Mouse (Mus musculus) urinary bladder, postnatal 10 days (tissue): ENCODE results near the gene Bsg.
"Not testable (repeated sequence)": the region's sequence is repeated elsewhere in the genome, so short reads cannot be mapped to it uniquely, and the experiment has no call there.

Experiments used
- DNase-seq: peaks from one replicate; pipeline ENCODE4 v3.0.0; 2022; ENCODE audit warnings: low spot score

Gene Bsg

DNA sequence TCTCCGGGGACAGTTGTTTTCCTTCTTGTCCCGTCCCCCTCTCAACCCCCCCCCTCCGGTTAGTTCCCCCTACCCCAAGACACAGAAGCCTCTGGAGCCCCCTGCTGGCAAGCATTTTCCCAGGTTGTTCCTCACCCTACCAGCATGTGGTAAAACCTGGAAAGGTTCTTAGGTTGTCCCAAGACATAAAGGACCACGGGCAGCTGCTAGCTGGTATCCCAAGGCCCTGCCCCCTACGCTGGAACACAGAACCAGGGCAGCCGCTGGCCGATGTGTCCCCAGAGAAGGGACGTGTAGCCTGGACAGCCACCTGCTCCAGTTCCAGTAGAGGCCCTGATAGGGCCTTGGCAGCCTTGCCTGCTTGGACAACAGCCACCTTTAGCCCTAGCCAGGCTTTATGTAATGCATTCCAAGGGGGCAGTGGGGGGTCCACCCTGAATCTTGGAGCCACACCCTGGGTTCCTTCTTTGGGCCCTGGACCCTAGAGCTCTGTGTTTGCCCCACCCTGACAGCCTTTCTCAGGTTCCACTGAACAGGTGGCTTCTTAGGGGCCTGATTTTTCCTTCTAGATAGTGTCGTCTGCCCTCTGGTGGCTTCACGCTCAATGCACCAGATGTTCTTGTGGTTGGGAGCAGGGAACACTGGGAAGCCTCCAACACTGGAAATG lies 21.2 kb upstream of the Bsg start:
- no peak for DNase-seq

- DNase-seq: no peak
Measured at GRCm38 (mm10) chr10:79683726-79684640, 20.3 kb upstream of the Bsg start.

- DNase-seq: no peak
Measured at GRCm38 (mm10) chr10:79684770-79685600, 19.3 kb upstream of the Bsg start.

GRCm38 (mm10) chr10:79686219-79686618 lies 18.1 kb upstream of the Bsg start:
- DNase-seq: no peak

DNA sequence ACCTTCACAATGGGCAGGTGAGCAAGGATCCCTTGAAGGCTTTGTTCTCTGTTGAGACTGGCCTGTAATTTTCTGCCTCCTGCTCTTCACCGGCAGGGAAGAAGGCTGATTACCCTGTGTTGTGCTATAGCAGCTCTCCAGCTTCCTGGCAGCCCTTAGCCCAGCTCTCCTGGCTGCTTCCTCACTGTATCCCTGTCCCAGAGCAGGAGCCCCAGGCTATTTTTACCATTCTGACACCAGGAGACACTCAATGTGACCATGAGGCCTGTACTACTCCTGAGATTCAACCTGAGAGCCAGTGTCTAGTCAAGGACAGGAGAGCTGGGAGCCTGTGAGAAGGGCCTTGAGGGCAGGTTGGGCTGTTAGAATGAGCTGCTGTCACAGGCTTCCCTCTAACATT lies 17.6 kb upstream of the Bsg start:
- DNase-seq: no peak

GRCm38 (mm10) chr10:79687513-79687912 lies 16.8 kb upstream of the Bsg start:
- DNase-seq: no peak

- DNase-seq: no peak
Measured at GRCm38 (mm10) chr10:79688720-79689119, 15.6 kb upstream of the Bsg start, which contains the start of gene Gzmm. Gene Gzmm, plus strand, starts transcription at chr10:79689020.

- DNase-seq: no peak
Measured at GRCm38 (mm10) chr10:79689178-79689577, 15.1 kb upstream of the Bsg start.

GRCm38 (mm10) chr10:79691986-79692548 lies 12.2 kb upstream of the Bsg start:
- no peak for DNase-seq

- DNase-seq: no peak
Measured at GRCm38 (mm10) chr10:79693580-79694378, 10.5 kb upstream of the Bsg start.

DNA sequence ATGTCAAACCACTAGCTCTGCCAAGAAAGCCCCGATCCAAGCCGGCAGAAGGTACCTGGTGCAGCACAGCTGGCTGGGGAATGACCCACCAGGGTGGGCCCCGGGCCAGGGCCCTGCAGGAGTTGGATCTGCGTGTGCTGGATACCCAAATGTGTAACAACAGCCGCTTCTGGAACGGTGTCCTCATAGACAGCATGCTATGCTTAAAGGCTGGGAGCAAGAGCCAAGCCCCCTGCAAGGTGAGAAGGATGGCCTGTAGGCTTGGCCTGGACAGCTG lies 10.0 kb upstream of the Bsg start:
- DNase-seq: no peak

DNA sequence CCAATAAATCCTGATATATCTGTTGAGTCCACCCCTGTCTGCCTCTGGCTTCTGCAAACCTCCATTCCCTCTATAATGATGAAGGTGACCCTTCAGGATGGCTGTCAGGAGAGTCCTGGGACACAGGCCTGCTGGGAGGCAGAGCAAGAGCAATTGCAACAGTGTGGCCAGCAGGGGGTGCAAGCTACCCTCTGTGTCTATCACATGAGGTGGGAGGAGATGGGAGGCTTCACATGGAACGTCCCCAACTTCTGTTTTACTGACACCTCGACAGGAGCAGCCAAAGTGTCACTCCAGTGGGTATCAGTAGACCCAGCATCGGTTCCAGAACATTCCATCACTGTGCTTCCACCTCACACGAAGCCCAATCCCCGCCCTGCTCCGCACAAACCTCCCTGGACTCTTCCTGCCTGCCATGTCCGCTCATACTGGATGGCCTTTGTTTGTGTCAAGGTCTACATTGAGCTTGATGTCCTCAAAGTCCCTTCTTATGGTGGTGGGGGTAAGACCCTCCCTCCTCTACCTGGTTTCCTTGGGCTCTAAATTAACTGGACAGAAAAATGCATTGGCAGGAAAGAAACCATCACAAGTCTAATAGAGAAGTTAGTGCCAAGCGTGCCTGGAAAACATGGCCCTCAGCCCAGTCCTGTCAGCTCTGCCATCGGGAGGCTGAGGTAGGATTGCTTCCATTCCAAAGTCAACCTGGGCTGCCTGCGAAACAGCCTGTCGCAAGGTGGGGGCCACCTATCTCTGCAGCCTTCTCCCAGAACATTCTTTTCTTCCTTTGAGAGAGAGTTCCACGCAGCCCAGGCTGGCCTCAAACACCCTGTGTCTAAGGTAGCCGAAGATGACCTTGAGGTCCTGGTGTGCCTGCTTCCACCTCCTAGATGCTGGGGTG lies 8.8 kb upstream of the Bsg start:
- DNase-seq: no peak

- no peak for DNase-seq
Measured at GRCm38 (mm10) chr10:79696129-79696651, 8.1 kb upstream of the Bsg start.

DNA sequence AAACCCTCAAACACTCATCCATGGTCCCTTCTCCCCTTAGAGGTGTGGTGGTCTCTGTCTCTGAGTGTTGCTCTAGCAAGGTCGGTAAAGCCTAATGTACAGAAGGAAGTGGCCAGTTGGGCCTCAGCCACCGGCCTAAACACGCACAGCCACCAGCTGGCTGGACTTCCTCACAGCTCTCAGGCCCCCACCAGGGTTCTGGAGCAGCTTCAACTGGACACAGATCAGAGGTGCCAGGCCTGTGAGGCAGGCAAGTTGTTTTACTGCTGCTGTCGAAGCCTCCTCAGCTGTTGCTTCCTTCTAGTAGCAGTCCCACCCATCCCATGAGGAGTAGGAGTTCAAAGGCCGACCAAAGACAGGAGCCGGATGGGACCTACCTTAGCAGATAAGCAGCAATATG lies 6.4 kb upstream of the Bsg start:
- DNase-seq: no peak

- DNase-seq: no peak
Measured at GRCm38 (mm10) chr10:79698459-79698858, 5.8 kb upstream of the Bsg start.

GRCm38 (mm10) chr10:79700676-79701075 lies 3.6 kb upstream of the Bsg start:
- DNase-seq: no peak

DNA sequence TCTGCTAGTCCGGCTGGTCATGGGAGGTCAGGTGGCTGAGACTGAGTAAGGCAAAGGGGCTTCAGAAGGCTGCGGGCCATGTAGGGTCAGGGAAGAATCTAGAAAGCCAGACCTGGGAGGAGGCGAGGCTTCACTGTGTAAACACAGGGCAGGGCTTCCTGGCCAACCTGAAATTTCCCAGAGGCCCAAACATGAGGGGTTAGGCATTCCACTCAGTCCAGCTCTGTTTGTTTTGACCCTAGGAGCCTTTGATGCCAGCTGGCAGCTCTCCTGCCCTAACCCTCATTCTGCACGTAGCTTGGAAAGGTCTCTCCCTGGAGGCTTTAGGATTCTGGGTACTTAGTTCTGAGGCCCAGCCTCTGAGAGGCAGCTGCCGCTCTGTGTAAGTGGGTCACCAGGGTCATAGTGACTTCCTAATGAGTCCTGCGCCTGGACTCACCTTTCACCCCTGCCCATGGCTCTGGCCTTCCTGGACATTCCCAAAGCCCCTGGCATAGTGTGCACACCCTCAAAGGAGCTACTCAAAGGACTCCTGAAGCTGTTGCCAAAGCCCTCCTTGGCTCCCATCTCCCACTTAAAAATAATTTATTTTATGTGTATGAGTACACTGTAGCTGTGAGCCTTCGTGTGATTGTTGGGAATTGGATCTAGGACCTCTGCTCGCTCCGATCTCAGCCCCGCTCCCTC lies 2.7 kb upstream of the Bsg start:
- no peak for DNase-seq

- not testable (repeated sequence) for DNase-seq
Measured at GRCm38 (mm10) chr10:79702970-79703369, 1.3 kb upstream of the Bsg start.

DNA sequence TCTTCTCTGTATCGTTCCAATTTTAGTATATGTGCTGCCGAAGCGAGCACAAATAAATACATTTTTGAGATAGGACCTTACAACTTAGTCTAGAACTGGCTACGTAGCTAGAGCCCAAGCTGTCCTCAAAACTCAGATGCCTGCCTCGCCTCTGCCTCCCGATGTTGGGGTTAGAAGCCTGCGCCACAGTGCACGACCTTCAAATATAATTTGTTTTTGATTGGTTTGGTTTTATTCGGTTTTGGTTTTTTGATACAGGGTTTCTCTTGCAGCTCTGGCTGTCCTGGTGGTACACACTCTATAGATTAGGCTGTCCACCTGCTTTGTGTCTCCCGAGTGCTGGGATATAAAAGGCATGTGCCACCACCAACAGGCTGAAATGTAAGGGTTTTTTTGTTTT lies 750 bp upstream of the Bsg start:
- DNase-seq: no peak

- no peak for DNase-seq
Measured at GRCm38 (mm10) chr10:79704970-79705360, 674 bp downstream of the Bsg start.
